Mouse (Mus musculus): ENCODE data around the gene Clasp2. TPM values are rescaled to one million over a fixed set of nuclear protein-coding genes. Genes with fewer than 3 reads are reported as not detected.

The Clasp2 gene
- polyA plus RNA-seq (2015; fragmentation: Illumina TruSeq; extraction: RNeasy Lipid Tissue Mini Kit (QIAGEN cat#74804); ENCODE audit: insufficient read depth, low replicate concordance), result 36.4 TPM

DNA sequence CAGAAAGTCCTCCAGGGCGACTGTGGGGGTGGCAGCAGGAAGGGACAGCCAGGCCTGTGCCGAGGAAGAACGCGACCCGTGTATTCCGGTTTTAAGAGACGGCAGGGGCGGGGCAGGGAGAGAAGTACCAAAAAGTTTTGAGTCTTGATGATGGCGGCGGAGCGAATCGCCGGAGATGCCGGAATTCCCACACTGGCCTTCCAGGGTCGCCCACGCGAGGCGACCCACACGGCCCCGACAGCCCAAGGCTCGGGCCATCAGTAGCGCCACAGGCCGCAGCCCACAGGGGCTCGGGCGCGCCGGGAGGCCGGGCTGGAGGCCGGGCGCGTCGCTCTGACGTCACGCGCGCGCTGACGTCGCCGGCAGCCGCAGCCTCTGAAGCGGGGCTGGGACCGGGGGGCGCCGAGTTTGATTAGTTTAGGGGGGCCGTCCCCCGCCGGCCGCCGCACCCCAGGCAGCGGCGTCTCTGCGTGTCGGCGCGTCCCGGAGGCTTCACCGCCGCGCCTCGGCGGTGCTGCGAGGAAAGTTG, at the start of gene Clasp2:
Gene Clasp2 (plus strand): TSS at position 366 of the 529 bp plus-strand sequence.

DNA sequence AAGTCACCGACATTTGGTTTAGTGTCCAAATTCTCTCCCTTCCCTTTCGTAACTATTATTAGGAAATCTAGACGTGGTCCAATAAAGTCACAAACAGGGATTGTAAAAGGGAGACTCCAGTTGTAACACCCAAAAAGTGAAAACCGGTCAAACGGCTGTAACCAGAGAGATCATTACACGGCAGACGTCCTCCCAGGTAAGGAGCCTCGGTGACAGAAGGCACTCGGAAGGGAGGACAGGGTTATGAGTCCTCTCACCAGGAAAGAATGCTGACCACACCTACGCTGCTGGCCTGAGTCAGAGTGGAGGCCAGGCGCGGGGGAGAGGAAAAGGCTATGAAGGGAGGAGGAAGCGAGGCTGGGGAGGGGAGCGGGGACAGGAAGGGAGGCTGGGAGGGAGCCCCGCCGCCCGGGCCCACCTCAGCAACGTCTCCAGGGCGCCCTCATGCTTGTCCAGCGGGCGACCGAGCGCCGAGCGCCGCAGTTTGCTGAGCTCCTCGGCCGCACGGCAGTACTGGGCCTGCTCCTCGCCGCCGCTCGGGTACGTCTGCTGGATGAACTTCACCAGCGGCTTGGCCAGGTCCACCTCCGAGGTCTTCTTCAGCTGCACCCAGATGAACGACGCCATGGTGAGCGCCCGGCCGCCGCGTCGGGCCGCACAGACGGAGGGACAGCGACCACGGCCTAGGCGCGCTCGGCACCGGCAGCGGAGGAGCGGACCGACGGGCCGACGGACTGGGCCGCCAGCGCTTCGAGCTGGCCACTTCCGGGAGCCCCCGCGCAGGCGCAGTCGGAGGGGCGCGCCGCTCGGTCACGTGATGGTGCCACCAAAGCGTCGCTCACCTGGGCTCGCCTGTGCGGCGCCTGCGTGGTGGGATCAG, 33.6 kb upstream of the Clasp2 start, which contains the start of gene Pdcd6ip:
Gene Pdcd6ip (minus strand): TSS at position 779 of the 880 bp plus-strand sequence.

DNA sequence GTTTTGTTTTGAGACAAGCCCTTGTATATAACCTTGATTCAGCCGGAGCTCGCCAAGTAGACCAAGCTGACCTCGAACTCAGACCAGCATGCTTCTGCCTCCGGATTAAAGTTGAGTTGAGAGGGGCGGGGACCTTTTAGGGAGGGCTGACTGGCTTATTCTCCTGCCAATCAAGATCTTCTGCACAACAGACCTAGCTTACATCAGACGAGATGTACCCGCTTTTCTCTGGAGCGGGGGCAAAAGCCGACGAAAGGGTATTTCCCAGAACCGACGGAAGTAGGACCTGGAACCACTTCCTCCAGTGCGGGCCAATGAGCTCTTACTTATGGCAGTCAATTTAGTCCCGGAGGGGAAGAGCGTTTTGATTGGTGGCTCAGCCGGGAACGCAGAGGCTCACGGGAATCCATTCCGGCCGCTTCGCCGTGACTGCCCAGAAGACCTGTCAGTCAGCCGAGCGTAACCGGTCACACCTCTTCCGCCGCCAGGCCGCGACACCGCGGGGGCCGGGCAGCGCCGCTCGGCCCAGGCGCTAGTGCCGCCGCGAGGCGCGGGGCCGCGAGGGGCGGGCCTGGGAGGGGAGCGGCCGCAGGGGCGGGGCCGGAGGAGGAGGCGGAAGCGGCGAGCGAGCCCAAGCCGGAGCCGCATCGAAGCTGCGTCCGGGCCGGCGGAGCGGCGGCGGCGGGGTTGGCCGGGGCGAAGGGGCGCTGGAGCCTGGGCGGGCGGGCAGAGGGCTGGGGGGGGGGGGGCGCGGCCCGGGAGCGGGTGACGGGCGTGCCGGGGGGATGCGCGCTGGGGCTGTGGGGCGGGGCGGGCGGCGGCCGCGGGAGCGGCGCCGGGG, 189.5 kb downstream of the Clasp2 start, which contains the start of gene Ubp1:
Gene Ubp1 (plus strand): TSS at position 401 of the 841 bp plus-strand sequence.

Other genes with a start within 250 kb of the Clasp2 start
- gene Pdcd6ip, start 33.2 kb upstream of the Clasp2 start, polyA plus RNA-seq (2015; fragmentation: Illumina TruSeq; extraction: RNeasy Lipid Tissue Mini Kit (QIAGEN cat#74804); ENCODE audit: insufficient read depth, low replicate concordance), result 118 TPM
- 154 TPM for gene Ubp1, start 189.5 kb downstream of the Clasp2 start, polyA plus RNA-seq (2015; fragmentation: Illumina TruSeq; extraction: RNeasy Lipid Tissue Mini Kit (QIAGEN cat#74804); ENCODE audit: insufficient read depth, low replicate concordance)

All from spleen, adult 10 weeks (tissue).